Mouse (Mus musculus): ENCODE data around the gene Hoxc8.

Hoxc8 gene

DNA sequence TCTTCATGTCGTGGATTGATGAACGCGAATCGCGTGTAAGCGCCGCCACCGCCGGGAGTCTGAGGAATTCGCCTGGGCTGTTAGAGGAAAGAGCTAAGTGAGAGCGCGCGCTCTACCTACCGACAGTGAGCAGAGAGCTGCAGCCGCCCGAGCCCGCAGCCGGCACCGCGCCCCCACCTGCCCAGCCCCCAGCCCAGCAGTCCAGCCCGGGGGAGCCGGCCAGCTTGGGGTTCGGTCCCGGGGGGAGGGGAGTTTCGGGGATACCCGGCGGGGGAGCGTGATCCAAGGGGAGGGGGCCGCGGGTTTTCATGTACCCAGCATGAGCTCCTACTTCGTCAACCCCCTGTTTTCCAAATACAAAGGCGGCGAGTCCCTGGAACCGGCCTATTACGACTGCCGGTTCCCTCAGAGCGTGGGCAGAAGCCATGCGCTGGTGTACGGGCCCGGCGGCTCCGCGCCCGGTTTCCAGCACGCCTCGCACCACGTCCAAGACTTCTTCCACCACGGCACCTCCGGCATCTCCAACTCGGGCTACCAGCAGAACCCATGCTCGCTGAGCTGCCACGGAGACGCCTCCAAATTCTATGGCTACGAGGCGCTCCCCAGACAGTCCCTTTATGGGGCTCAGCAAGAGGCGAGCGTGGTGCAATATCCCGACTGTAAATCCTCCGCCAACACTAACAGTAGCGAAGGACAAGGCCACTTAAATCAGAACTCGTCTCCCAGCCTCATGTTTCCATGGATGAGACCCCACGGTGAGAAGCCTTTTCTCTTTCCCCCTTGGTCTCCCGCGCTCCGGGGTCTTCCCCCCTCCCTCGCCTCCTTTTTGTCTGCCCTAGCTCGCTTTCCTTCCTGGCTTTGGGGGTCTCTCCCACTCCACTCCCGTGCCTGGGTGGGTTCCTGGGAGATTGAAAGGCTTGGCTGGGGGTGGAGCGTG, at the start of gene Hoxc8:
Hoxc8 (plus strand) TSS at position 147 of the 937 bp plus-strand sequence.
- no peak for DNase-seq (ENCODE audit: low read depth)

DNA sequence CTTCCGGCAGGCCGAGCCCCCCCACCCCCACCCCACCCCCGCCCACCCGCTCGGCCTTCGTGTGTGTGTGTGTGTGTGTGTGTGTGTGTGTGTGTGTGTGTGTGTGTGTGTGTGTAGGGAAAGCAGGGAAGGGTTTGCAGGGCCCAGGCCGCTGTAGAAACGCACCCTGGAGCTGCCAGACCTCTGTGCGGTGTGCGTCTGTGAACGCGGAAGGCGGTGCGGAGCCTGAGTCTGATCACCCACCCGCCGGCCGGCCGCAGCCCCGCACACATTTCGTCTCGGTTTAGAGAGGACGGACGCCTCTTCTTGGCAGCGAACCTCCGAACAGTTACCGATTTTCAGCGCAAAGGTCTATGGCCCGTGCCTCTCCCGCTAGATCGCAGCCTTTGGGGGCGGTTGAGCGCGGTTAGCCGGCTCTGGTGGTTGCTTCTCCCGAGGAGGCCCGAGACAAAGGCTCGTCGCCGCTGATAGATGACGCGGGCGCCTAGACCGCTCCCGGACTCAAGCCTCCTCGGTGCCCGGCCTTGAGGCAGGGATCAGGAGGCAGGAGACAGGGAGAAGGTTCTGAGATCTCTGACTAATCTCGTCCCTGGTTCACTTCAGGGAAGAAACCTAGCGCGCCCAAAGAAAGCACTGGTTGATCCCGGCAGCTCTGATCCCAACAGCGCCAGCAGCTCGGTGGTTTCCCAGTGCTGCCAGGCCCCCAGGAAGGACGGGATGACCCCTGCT, 47.5 kb upstream of the Hoxc8 start:
- no peak for DNase-seq (ENCODE audit: low read depth)

DNA sequence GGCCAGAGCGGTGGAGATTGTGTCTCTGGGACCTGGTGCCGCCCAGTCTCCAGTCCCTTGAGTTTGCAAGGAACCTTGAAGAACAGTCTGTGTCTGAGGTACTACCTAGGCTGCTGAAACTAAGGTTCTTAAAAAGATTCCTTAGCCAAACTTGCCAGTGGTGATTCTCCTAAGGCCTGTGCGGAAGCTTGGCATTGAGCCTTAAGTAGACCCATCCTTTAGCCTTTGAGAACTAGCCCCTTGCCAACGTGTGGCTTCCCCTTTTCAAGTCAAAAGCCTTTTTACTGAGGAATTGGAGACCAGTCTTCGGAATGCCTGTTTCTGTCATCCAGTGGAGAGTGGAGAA, 47.0 kb upstream of the Hoxc8 start:
- DNase-seq (ENCODE audit: low read depth) = no peak

DNA sequence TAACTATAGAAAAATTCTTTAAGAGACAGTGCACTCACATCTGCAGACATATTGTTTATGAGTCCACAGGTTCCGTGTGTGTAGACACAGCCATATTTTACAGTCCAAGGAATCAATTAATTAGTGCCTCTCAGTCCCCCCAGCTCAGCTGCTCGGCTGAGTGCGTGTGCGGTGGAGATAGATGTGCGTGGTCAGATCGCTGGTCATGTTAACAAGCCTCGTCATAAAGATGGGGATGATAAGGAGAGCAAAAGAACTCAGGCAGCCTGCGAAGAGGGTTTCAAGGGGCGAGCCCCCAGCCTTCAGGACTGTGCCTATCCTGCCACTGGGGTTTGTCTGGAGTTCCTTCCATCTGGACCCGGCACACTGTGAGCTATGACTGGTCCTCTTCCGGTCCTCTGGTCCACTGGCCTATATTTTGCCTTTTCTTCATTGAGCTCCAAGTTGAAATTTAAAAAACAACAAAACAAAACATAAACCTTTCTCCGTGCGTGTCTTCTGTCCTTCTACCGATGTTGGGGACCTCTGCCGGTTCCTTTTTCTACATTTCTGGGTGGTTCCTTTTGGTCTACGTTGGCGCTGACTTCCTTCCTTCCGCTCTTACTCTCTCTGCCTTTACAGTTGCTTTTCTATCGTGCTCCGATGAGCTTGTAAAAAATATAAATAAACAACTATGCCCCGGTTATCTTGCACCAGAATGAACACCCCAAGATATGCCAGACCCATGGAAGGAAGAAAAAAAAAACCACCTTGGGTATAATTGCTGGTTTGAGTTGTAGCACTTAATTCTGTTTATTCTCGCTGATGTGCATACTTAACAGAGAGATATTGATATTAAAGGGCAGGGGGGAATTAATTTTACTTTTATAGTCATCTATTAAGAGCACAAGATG, 45.0 kb upstream of the Hoxc8 start:
- DNase-seq (ENCODE audit: low read depth) = no peak

DNA sequence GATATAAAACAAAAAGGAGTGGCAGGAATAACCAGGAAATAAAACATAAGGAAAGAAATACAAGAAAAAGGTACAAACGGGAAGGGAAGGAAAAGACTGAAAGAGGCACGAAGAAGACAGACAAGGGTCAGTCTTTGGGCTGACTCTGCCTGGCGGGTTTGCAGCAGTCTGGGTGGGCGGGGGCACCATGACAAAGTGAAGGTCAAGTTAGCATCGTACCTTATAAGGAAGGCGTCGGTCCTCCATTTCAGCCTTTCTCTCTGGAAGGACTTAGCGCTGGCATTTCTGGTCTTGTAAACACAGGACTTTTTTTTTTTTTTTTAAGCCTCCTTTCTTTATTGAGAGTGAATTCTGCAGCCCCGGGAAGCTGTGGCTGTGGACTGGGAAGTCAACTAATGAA, 43.1 kb upstream of the Hoxc8 start:
- no peak for DNase-seq (ENCODE audit: low read depth)

DNA sequence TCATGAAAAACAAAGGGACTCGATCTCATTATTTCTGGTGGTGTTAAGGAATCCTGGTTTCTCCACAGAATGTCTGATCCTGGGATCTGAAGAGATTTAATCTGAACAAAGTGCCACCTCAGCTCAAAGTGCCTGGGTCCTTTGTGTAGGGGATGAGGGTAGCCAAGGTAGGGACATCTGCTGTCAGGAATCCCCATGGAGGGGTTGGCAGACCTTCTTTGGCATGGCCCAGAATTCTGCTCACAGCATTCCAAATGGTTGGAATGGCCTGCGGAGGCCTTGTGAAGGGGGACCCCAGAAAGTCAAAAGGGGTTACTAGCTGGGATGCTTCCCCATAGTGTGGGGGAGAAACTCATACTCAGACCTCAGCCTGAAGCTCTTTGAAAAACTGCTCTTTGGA, 41.6 kb upstream of the Hoxc8 start:
- DNase-seq (ENCODE audit: low read depth) = no peak

DNA sequence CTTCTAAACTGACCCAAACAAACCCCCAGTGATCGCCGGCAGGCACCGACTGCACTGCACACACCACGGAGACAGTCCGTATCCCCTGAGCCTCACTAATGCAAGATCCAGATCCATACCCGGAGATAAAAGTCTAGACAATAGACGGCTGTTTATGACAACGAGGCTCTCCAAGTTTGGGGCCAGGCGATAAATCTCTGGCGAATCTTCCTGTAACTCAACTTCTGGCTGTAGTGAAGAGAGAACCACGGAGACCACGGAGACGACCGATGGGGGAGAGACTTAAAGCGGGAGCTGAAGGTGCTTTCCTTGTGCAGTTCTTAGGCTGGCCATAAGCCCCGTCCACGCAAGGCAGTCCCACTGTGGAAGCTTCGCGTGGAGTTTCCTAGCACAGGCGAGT, 40.7 kb upstream of the Hoxc8 start:
- no peak for DNase-seq (ENCODE audit: low read depth)

DNA sequence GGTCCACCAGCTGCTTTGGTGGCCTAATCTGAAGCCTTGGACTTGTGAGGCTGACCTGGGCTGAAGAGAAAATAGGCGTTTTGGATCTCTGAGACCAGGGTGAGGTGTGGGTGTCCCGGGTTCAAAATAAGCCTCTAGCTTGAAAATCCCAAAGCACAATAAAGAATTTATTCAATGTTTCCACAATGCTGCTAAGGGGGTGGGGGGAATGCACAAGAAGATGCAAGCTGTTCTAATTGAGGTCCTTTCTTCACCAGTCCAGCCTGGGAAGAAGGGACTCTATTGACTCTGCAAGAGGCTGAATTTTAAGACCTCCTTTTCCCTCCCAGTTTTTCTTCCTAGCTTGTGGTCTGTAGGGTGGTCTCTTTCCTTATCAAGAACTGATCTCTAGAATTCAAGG, 39.5 kb upstream of the Hoxc8 start:
- no peak for DNase-seq (ENCODE audit: low read depth)

DNA sequence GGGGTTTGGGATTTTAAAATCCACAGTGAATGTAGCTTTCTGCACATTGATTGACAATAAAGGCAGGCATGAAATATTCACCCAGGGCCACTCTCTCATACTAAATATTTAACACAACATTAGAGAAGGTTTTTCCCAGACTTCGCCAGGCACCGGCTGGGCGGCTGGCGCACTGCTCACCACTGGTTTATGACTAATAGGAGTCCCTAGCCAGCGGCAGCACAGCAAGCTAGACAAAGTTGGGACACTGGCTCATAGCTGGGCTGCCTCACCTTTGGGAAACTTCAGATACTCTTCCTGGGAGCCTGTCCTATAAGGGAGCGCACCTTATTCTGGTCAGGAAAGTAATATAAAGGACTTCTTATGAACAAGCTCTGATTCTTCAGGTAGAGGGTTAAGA, 36.8 kb upstream of the Hoxc8 start:
- DNase-seq (ENCODE audit: low read depth) = no peak

DNA sequence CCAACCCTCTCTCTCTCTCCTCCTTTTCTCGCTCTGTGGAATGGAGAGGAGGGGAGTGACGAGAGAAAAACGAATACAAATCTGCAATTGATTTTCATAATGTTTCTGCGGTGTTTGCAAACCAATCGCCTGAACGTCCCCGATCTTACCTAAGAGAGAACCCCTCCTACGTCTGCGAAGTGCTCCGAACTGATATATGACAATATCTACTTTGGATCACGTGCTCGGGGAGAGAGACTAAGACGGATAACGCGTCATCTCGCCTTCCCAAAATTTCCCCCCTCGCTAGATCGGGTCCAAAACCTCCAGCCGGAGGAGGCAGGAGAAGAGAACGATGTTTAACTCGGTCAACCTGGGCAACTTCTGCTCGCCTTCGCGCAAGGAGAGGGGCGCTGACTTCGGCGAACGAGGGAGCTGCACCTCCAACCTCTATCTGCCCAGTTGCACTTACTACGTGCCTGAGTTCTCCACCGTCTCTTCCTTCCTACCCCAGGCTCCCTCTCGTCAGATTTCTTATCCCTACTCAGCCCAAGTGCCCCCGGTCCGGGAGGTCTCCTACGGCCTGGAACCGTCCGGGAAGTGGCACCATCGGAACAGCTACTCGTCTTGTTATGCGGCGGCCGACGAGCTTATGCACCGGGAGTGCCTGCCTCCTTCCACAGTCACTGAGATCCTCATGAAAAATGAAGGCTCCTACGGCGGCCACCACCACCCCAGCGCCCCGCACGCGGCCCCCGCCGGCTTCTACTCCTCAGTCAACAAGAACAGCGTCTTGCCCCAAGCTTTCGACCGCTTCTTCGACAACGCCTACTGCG, 36.0 kb upstream of the Hoxc8 start, which contains the start of gene Hoxc11:
Hoxc11 (plus strand) TSS at position 236 of the 815 bp plus-strand sequence.
- DNase-seq (ENCODE audit: low read depth) = no peak

DNA sequence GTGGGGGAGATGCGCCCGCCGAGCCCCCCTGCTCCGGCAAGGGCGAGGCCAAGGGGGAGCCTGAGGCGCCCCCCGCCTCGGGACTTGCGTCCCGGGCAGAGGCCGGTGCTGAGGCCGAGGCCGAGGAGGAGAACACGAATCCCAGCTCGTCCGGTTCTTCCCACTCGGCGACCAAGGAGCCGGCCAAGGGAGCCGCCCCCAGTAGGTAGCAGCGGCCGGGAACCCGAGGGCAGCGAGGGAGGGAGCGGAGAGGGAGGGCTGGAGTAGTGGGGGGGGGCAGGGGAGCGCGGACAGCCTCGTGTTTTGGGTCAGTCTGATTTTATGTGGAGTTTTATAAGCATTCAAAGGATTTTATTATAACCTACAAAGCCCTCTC, 35.4 kb upstream of the Hoxc8 start:
- DNase-seq (ENCODE audit: low read depth) = no peak

DNA sequence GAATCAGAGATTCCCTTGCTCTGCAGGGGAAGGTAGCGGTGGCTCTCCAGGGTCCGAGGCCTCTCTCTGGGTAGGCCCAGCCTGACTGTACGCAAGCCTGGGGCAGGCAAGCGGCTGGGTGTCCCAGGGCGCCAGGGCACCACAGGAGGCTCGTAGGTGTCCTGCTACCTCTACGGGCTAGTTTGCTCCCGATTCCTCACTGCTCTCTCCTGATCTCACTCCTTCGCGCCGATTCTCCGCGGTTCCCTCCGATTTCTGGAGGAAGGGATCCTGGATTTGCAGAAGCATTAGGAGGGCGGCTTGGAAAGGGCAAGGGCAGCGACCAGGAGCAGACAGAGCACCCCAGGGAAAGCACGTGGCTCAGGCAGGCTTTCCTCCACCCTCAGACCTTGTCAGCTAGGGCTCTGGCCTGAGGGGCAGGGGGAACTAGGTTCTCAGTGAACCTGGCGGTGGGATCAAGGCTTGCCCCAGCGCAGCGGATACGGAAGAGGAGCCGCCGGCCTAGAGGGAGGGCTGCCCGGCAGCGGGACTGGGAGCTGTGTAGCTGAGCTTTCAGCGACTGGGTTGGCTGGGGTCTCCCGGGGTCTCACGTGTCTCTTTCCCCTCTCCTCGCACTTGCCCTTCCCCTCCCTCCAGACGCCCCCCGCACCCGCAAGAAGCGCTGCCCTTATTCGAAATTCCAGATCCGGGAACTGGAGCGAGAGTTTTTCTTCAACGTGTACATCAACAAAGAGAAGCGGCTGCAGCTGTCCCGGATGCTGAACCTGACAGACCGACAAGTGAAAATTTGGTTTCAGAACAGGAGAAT, 34.4 kb upstream of the Hoxc8 start:
- no peak for DNase-seq (ENCODE audit: low read depth)

DNA sequence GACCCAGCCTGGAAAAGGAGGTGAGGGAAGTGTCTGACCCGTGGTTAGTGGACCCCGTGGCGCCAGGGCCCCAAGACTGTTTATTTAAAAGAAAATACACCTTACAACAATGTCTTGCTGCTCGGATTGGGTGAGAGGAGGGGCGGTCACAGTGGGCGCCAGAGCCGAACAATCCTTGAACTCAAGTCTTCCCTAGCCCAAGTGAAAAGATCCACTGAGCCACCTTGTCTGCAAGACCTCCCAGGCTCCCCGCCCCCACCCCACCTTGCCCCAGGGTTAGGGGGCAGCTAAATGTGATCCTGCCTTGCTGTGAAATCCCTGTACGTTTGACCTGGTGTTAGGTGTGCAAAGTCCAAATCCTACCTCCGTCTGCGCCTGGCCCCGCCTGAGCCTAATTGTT, 33.5 kb upstream of the Hoxc8 start:
- DNase-seq (ENCODE audit: low read depth) = no peak

DNA sequence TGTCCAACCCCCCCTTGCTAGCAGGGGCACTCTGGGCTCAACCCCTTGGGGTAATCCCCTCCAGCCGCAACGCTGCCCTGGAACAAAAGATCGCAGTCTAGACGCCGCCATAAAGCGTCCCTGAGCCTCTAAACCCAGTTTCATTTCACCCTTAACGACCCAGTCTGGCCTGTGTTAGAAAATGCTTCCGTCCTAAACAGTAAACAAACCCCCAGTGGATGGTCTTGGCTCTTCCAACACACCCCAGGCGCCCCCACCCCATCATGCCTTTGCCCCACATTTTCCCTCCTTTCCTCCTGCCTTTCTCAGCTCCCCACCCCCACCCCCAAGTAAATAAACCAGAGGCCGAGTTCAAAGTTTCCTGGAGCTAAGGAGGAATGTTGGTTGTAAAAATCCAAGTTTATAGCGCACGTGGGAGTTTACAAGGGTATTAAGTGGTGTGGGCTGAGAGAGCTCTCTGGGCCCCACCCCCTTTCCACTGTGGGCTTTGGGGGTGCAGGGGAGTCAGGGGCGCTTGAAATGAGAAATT, 30.7 kb upstream of the Hoxc8 start:
- DNase-seq (ENCODE audit: low read depth) = no peak

DNA sequence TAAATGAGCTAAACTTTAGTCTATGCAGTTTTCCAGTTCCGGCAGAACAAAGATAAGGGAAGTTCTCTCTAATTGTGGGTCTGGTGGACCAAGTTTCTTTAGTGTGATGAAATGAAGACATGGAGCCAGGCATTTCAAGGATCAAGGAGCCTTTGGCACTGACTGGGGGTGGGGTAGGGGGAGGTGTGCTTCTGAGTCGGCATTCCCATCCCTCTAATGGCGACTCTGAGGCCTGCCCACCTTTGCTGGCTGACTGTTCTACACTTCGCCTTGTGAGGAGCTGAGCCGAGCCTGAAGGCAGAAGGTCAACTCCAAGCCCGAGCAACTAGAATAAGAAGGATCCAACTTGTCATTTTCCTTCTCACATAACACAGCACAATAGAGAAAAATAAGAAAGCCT, 28.7 kb upstream of the Hoxc8 start:
- no peak for DNase-seq (ENCODE audit: low read depth)

DNA sequence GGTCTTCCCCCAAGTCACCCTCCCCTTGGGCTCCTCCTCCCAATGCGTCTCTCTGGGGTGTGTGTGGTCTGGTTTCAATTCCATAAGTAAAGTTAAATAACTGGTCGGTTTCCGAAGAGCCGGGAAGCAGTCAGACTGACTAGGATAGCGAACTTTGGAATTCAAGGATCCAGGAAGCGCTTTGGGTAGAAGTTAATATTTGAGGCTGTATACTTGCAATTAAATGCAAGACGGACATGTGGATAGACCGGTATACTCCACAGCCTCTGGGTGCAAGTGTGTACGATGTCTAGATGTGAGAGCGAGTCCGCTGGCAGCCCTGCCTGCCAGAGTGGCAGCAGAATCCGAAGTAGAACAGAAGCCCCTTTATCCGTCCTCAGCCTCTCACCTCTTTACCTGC, 27.9 kb upstream of the Hoxc8 start:
- DNase-seq (ENCODE audit: low read depth) = no peak

DNA sequence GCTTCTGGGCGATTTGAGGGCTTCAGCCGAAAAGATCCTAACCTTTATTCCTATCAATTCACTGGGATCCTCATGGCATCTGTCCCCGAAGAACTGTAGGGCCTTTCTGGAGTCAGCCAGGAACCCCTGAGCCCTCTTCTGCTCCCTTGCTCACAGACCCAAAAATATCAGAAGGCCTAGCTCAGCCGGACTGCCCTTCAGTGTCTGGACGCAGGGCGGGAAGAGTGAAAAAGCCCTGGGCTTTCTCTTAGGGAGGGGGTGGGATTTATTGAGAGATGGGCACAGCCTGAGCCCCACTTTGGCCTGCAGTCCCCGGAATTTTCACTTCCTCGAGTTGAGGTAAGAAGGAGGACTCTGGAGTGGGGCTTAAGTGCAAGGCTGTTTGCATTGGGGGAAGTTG, 27.1 kb upstream of the Hoxc8 start:
- no peak for DNase-seq (ENCODE audit: low read depth)

DNA sequence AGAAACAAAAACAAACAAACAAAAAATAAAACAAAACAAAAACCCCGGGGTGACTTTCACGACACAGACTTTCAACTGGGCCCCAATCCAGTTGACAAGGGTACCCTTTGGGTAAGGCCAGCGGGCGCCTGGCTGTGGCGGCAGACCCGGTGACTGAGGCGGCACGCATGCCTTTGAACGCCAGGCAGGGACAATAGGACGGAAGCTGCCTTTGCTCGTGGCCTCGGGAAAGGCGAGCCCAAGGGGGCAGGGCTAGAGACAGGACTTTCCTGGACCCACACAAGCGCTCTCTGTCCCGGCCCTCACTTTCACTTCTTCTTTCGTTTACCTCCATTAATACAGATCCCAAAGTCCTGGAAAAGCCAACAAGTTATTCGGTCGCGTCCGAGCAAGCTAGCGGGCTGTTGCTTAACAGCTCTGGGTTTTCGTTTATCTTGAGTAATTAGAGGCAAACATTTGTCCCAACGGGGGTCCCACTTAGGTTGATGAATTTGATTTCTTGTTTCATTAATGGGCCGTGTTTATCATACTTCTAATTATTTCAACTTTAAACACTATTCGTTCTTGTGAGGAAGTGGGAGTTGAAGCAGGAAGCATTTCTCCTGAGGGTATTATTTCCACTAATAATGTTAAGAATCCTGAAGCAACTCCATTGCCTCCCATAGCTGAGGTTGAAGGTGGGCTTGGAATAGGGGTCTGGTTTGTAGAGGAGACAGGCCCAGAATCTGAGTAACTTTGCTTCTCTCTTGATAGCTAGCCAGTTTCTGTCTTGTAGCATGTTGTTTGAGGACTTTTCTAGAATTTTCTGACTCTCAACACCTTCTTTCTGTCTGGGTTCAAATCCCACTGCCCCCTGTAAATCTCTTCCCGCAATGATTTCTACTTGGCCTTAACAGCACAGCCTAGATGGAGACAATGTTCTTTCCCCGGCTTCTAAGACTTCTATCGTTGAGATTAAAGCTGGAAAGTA, 26.5 kb upstream of the Hoxc8 start:
- DNase-seq (ENCODE audit: low read depth) = no peak

Data from naive thymus-derived CD4-positive, alpha-beta T cell, adult 2 months (primary cell).